Mouse (Mus musculus) R1 (cell line): ENCODE data around the gene Amigo2.
A peak's percentile ranks its signal among the peaks of the same experiment; 100 is the strongest.
"Not testable (repeated sequence)": the region's sequence is repeated elsewhere in the genome, so short reads cannot be mapped to it uniquely, and the experiment has no call there.

Experiments used
- DNase-seq: peaks from one replicate; pipeline ENCODE4 v3.0.0-alpha.2; 2018; ENCODE audit warnings: low read depth, low spot score

The Amigo2 gene

DNA sequence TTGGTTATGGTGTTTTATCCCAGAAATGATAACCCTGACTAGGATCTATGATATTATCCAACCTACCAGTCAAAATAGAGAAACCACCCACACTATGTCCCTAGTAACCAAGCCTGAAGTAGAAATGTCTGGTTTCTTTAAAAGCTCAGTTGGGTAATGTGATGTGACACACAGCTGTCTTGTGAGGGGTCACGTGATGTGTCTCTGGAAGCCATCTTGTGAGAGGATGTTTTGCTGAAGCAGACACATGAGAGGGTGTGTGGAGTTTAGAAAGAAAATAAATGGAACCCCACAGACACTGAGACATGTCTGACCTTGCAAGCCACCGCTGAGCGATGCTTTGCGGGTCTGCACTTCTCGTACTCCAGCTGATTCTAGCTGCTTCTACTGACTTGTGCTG, 30.2 kb downstream of the Amigo2 start:
- peak; percentile 45 for DNase-seq

DNA sequence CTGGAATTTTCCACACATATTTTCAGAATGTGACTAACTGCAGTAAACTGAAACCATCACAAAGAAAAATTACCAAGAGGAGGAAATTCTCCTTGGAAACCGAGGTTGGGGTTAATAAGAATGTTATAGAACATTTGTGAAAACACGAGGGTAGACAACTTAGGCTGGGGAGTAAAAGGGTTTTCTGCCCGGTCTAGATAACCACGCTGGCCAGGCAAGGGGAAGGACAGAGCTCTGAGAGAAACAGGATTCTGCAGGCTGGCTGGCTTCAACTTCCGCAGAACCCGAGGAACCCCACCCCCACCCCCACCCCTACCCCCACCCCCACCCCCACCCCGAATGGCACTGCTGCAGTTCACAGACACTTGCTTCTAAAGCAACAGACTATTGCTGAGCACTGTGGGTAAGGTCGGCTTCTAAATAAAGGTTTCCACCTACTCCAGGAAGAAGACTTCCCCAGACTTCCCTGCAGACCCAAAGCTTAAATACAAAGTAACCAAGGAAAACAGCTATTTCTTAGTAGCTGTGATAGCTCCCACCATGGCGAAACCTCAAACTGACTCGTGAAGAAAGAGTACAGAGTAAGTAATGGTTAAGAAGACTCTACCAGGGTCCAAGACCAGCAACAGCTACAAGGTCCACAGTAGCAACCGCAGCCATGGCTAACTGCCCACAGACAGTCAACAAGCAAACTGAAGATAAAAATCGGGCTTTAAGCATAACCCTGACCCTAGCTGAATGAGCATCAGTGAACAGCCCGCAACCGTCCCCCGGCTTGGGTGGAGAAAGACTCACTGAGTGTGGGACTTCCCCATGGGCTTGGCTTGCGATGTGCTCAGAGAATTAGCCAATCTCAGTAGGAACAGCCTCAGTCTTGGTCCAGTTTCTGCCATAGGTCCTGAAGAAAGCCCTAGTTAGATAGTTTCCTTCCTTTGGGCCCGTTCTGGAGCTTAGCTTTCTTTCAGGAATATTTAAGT, 34.3 kb downstream of the Amigo2 start:
- DNase-seq = no peak

DNA sequence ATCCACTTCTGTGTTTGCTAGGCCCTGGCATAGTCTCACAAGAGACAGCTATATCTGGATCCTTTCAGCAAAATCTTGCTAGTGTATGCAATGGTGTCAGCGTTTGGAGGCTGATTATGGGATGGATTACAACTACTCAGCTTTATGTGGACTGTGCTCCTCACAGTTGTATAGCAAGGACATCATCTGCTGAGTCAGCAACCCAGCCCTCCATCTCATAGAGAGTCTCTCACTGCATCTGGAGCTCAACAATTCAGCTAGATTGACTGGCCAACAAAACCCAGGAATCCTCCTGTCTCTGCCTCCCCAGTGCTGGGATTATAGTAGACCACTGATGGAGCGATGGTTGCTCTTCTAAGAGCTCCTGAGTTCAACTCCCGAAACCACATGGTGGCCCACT, 37.3 kb downstream of the Amigo2 start:
- DNase-seq = not testable (repeated sequence)

DNA sequence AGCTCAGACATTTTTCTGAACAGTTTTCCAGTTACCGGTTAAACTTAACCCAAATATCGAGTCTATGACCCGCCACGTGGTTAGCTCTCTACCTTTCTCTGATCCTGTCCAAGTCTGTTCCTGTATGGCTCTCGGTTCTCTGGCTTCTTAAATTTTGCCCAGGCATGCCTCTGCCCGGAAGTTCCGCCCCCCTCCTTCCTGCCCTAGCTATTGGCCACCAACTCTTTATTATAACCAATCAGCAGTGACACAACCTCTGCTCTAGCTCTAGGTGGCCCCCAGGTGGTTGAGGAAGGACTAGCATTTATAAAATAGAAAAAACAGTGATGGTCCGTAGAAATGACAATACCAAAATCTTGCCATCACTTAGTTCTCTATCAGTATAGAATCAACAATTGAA, 40.6 kb downstream of the Amigo2 start:
- DNase-seq = peak; percentile 76

DNA sequence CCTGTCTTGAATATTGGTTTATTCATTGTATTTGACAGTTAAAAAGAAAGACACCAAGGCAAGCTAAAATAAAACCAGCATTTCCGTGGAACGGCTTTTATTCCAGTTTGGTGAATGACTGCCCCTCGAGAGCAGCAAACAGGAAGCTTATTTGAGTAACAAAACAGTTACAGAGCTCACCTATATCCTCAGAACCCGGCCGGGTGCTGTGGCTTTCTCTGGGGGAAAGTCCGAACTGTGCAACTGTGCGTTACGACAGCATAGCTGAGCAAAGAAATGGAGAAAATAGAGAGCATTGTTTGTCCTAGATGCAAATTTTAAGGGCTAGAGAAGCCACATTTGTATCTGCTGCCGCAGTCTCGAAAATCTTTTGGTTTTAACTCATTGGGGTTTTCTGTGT, 41.3 kb downstream of the Amigo2 start:
- DNase-seq = no peak

DNA sequence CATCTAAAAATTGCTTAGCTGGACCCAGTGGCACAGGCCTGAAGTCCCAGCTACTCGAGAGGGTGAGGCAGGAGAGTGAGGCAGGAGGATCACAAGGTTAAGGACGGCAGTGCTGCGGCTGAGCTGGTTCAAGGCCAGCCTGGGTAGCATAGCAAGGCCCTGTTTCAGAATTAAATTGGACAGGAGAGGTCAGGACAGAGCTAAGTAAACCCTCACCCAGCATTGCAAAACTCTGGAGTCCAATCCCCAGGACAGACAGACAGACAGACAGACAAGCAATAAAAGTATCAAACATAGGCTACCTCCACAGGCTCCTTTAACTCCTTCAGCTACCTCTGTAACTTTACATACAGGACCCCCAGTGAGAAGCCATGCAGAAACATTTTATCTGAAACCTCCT, 42.2 kb downstream of the Amigo2 start:
- DNase-seq = no peak

DNA sequence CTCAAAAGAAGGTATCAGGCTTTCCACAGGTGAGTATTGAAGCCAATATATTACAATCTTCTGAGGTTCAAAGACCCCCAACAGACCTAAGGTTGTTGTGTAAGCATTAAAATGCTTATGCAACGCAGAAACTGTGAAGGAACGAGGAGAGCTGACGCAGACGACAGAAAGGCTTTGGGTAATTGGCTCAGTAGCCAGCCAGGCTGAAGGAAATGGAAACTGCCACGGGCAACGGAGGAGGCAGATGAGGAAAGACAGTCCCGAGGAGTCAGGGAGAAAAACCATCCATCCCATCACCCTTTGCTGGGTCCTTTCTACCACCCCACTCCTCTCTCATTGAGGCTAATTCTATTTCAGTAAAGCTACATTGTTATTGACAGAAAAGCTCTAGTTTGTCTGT, 50.4 kb downstream of the Amigo2 start:
- DNase-seq = no peak

DNA sequence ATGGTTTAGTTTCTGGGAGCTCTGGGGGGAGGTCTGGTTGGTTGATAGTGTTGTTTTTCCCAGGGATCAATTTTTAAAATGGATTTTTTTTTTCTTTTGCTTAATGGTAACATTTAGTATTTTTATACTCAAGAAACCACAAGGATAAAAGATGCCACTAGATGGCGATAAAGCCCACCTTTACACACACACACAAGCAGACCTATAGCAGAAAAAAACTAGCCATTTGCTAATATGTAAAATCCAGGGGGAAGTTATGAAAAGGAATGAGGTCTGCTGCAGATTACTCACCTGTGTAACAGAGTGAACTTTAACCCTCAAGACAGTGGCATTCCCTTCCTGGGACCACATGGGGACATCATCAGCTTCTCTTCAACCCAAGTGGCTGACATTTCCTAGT, 51.5 kb downstream of the Amigo2 start:
- DNase-seq = peak; percentile 64
